Mouse (Mus musculus) heart, adult 2 months (tissue): ENCODE data around the gene Sept5. TPM values are rescaled to one million over a fixed set of nuclear protein-coding genes. Genes with fewer than 3 reads are reported as not detected.

Experiments
- DNase-seq, 2 experiments: peaks; one replicate each; pipeline ENCODE4 v3.0.0; 2021
- H3K27ac ChIP-seq: fragments of 200-600 bp; 2 replicates; pipeline ENCODE4 v1.8.1; 2022
- H3K27me3 ChIP-seq: fragments of 200-500 bp; 2 replicates; pipeline ENCODE4 v1.6.1; 2012; ENCODE audit warnings: mild to moderate bottlenecking, low read length, inconsistent platforms, mixed read lengths; ENCODE audit not compliant: control insufficient read depth, insufficient read depth
- H3K36me3 ChIP-seq: fragments of 200-500 bp; 2 replicates; pipeline ENCODE4 v1.6.1; 2012; ENCODE audit warnings: low read length, inconsistent platforms; ENCODE audit not compliant: control insufficient read depth, insufficient read depth
- H3K4me1 ChIP-seq: fragments of 200-500 bp; 2 replicates; pipeline ENCODE4 v1.6.1; 2011; ENCODE audit warnings: low read length; ENCODE audit not compliant: control insufficient read depth, insufficient read depth
- H3K4me3 ChIP-seq: fragments of 200-600 bp; 2 replicates; pipeline ENCODE4 v1.8.1; 2022
- H3K79me2 ChIP-seq: fragments of 200-500 bp; replicated peaks from 2 replicates; pipeline ENCODE4 v1.6.1; 2012; ENCODE audit warnings: mild to moderate bottlenecking, inconsistent platforms, low read length, moderate library complexity, mixed read lengths; ENCODE audit not compliant: control insufficient read depth, insufficient read depth
- H3K9ac ChIP-seq: fragments of 200-500 bp; 2 replicates; pipeline ENCODE4 v1.6.1; 2012; ENCODE audit warnings: low read depth, mild to moderate bottlenecking, control low read depth, inconsistent platforms, low read length, mixed read lengths
- CTCF ChIP-seq: fragments of 200-600 bp; IDR thresholded peaks from 2 replicates; pipeline ENCODE4 v1.8.1; 2022; ENCODE audit warnings: antibody characterized with exemption, mild to moderate bottlenecking, moderate library complexity
- EP300 ChIP-seq: fragments of 200-500 bp; IDR thresholded peaks from 2 replicates; pipeline ENCODE4 v1.6.1; 2011; ENCODE audit warnings: low read depth, low read length, control low read depth; ENCODE audit not compliant: insufficient read depth
- POLR2A ChIP-seq: fragments of 200-500 bp; IDR thresholded peaks from 2 replicates; pipeline ENCODE4 v1.6.1; 2011; ENCODE audit warnings: mild to moderate bottlenecking, low read depth, low read length, control low read depth; ENCODE audit not compliant: insufficient read depth
- whole genome bisulfite sequencing: fragments of 180-500 bp; shearing (Covaris S2); methylation state at CpG from one replicate; pipeline ENCODE4 v1.1.7; 2018; 5-methylcytosine and 5-hydroxymethylcytosine counted together
- intact Hi-C: fragments of 180-260 bp; cut with DNase I; formaldehyde crosslinking; loops from one replicate; pipeline ENCODE4 v1.15.1; 2025
- long read RNA-seq: library from polyadenylated mRNA; stranded (forward); transcript quantifications from one replicate; pipeline ENCODE4 v2.0.0, GENCODE M21; 2021
- polyA plus RNA-seq: library from polyadenylated mRNA; depleted of rRNA; stranded (reverse); fragments of >200 nt; gene quantifications from 2 replicates; pipeline ENCODE4 v1.2.3, GENCODE M21; 2012; rRNA removed
- total RNA-seq, 2 experiments: library from RNA; stranded (reverse); gene quantifications; 2 replicates each; pipeline ENCODE4 v1.2.3; 2021

The Sept5 gene
- total RNA-seq, result 1 to 10 TPM; 3.2 to 5.6 TPM
- polyA plus RNA-seq, result 7.1 and 7.3 TPM in 2 replicates
- long read RNA-seq, result 0 reads

DNA sequence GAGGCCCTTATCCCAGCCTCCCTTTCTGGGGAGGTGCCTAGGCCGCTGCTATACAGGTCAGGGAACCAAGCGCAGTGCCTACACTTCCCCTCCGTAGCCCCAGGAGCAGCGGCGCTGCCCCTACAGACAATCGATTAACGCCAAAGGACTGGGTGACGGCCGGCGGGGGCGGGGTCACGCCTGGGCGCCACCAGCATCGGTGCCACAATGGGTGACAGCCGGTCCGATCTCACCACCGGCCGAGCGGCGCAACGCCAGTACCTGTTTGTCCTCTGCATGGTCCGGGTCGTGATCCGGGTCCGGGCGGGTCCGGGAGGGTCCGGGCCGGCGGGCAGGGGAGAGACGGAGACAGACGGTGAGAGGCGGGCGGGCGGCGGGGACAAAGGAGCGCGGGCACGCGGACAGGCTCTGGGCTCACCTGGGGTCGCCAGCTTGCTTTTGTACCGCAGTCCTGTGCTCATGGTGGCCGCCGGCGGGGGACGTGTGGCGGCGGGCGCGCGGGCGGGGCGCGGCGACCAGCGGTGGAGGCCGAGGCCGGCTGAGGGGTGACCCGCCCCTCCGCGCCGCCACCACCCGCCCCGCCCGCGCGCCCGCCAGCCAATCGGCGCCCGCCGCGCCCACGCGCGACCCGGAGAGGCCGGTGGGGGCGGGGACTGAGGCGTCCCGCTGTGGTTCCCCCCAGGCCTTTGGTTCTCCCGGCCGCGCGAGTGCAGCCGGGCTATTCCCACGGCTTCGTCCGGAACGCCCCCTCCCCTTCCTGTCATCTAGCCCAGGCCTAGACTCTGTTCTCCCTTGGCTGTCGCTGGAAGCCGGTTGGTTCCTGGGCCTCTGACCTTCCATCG is at the start of gene Sept5:
Sept5 (minus strand) TSS at position 565 of the 842 bp plus-strand sequence.
- 2% methylated on average over 76 of the region's 93 CpGs for WGBS
- intact Hi-C loops, result loop anchor here (5.0 kb wide), 3 partner anchors 168 to 228 kb away; partner anchors contain the start of genes Cdc45 and Ufd1
- Histone ChIP-seq H3K79me2 (no peaks in the 10 kb centered on the region), H3K36me3 (no peaks in the 10 kb centered on the region), H3K9ac (peak within 1 kb of the TSS; percentile 86), H3K27ac (peak within 1 kb of the TSS; percentile 36), H3K4me3 (peak within 1 kb of the TSS; percentile 66), H3K4me1 (no peaks in the 10 kb centered on the region), H3K27me3 (peaks cover 2% of the 10 kb centered on the region; the same call in 1 of the 2 replicates)
- peak; percentile 84 to 85 for DNase-seq
- TF ChIP-seq CTCF, result no peak
- TF ChIP-seq POLR2A, result no peak
- no peak for TF ChIP-seq EP300

DNA sequence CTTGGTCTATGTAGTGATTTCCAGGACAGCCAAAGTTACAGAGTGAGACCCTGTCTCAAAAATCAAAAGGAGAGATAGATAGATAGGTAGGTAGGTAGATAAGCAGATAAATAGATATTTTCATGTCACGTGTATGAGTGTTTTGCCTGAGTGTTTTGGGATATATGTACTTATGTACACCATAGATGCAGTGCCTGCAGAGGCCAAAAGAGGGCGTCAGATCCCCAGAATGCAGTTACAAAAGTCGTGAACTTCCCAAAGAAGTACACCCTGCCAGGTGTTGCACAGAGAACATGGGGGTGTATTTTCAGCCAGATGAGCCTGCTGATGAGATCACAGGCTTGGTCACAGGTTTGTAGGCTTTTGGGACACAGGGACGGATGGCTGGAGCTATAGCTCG is 49.4 kb upstream of the Sept5 start:
- Histone ChIP-seq H3K36me3 (no peaks in the 10 kb centered on the region), H3K27me3 (no peaks in the 10 kb centered on the region), H3K27ac (no peak overlapping the region), H3K4me1 (no peaks in the 10 kb centered on the region), H3K79me2 (no peaks in the 10 kb centered on the region), H3K4me3 (no peak overlapping the region), H3K9ac (no peak overlapping the region)
- WGBS, result 50% methylated on average over 5 of the region's 5 CpGs
- TF ChIP-seq CTCF (peak; percentile 41), POLR2A (no peak)
- intact Hi-C loops, result loop anchor here (2.0 to 5.0 kb wide), 2 partner anchors 52 to 237 kb away; partner anchors contain the start of gene Gm49601
- no peak for DNase-seq

- Histone ChIP-seq H3K27me3 (no peaks in the 10 kb centered on the region), H3K9ac (no peak overlapping the region), H3K4me3 (no peak overlapping the region), H3K27ac (no peak overlapping the region), H3K4me1 (no peaks in the 10 kb centered on the region), H3K79me2 (no peaks in the 10 kb centered on the region), H3K36me3 (no peaks in the 10 kb centered on the region)
- intact Hi-C loops, result loop anchor here (2.0 to 5.0 kb wide), 2 partner anchors 51 to 236 kb away; partner anchors contain the start of gene Gm49601
- DNase-seq, result peak; percentile 52 to 75
- WGBS, result 39% methylated on average over 17 of the region's 17 CpGs
- TF ChIP-seq EP300 (no peak), CTCF (peak; percentile 85), POLR2A (no peak)
Measured at GRCm38 (mm10) chr16:18677746-18678679, 48.3 kb upstream of the Sept5 start.

GRCm38 (mm10) chr16:18673005-18673404 is 43.3 kb upstream of the Sept5 start:
- Histone ChIP-seq H3K9ac (no peak overlapping the region), H3K27me3 (no peaks in the 10 kb centered on the region), H3K4me1 (no peaks in the 10 kb centered on the region), H3K4me3 (no peak overlapping the region), H3K27ac (no peak overlapping the region), H3K79me2 (no peaks in the 10 kb centered on the region), H3K36me3 (no peaks in the 10 kb centered on the region)
- no peak for TF ChIP-seq EP300
- no peak for TF ChIP-seq CTCF
- TF ChIP-seq POLR2A, result no peak
- intact Hi-C loops, result no loop called here
- DNase-seq, result no peak
- WGBS, result 83% methylated on average over 3 of the region's 3 CpGs

- no peaks in the 10 kb centered on the region for H3K79me2 ChIP-seq
- H3K36me3 ChIP-seq, result no peaks in the 10 kb centered on the region
- intact Hi-C loops, result no loop called here
- TF ChIP-seq POLR2A (no peak), CTCF (no peak), EP300 (no peak)
- H3K4me1 ChIP-seq, result no peaks in the 10 kb centered on the region
- H3K27me3 ChIP-seq, result no peaks in the 10 kb centered on the region
- no peak overlapping the region for H3K4me3 ChIP-seq
- DNase-seq, result no peak
- H3K9ac ChIP-seq, result no peak overlapping the region
- H3K27ac ChIP-seq, result no peak overlapping the region
- 55% methylated on average over 5 of the region's 5 CpGs for WGBS
Measured at GRCm38 (mm10) chr16:18672027-18672426, 42.3 kb upstream of the Sept5 start.
